Mouse (Mus musculus) hindbrain, embryonic 10.5 days (tissue): ENCODE results near the gene Rgn. TPM values are rescaled to one million over a fixed set of nuclear protein-coding genes. Genes with fewer than 3 reads are reported as not detected.
A peak's percentile ranks its signal among the peaks of the same experiment; 100 is the strongest.

ENCODE experiments used
- DNase-seq: peaks from one replicate; pipeline ENCODE4 v3.0.0-alpha.2; 2017; ENCODE audit warnings: low spot score
- H3K27ac ChIP-seq: fragments of 300-500 bp; sonication (generic); 2 replicates; pipeline ENCODE4 v1.5.1; 2016; ENCODE audit warnings: mild to moderate bottlenecking, moderate library complexity
- H3K27me3 ChIP-seq: fragments of 300-500 bp; sonication (generic); 2 replicates; pipeline ENCODE4 v1.6.1; 2016; ENCODE audit warnings: mild to moderate bottlenecking; ENCODE audit not compliant: poor library complexity, insufficient read depth, severe bottlenecking
- H3K36me3 ChIP-seq: fragments of 300-500 bp; sonication (generic); 2 replicates; pipeline ENCODE4 v1.6.1; 2016; ENCODE audit warnings: mild to moderate bottlenecking, moderate library complexity
- H3K4me1 ChIP-seq: fragments of 300-500 bp; sonication (generic); replicated peaks from 2 replicates; pipeline ENCODE4 v1.6.1; 2016; ENCODE audit warnings: mild to moderate bottlenecking
- H3K4me3 ChIP-seq: fragments of 300-500 bp; sonication (generic); 2 replicates; pipeline ENCODE4 v1.5.1; 2016; ENCODE audit warnings: mild to moderate bottlenecking, moderate library complexity
- H3K9me3 ChIP-seq: fragments of 300-500 bp; sonication (generic); 2 replicates; pipeline ENCODE4 v1.6.1; 2016; ENCODE audit warnings: mild to moderate bottlenecking, moderate library complexity
- WGBS: fragments of 180-500 bp; shearing (Covaris S2); methylation state at CpG from one replicate; pipeline ENCODE4 v1.1.7; 2016; 5-methylcytosine and 5-hydroxymethylcytosine counted together
- polyA plus RNA-seq: library from polyadenylated mRNA; unstranded; fragments of >200 nt; fragmentation: Nextera tagmentation; extraction: Ambion mirVana; gene quantifications from 2 replicates; pipeline ENCODE4 v1.2.1, GENCODE M21; 2016

Rgn gene
- polyA plus RNA-seq, 1 experiment from 2014 or later: 0.09 TPM

- H3K4me1 ChIP-seq: no peaks in the 10 kb centered on the region
- no peaks in the 10 kb centered on the region for H3K36me3 ChIP-seq
- DNase-seq: no peak
- no peaks in the 10 kb centered on the region for H3K9me3 ChIP-seq
- 87% methylated on average over 4 of the region's 4 CpGs for WGBS
- no peak overlapping the region for H3K4me3 ChIP-seq
- H3K27me3 ChIP-seq: no peaks in the 10 kb centered on the region
- no peak overlapping the region for H3K27ac ChIP-seq
Measured at GRCm38 (mm10) chrX:20573927-20574326, 24.3 kb downstream of the Rgn start.

- Histone ChIP-seq H3K27me3 (no peaks in the 10 kb centered on the region), H3K9me3 (no peaks in the 10 kb centered on the region), H3K4me1 (no peaks in the 10 kb centered on the region), H3K36me3 (no peaks in the 10 kb centered on the region), H3K27ac (no peak overlapping the region), H3K4me3 (no peak overlapping the region)
- DNase-seq: peak; percentile 3
- WGBS: 21% methylated on average over 4 of the region's 4 CpGs
Measured at GRCm38 (mm10) chrX:20587968-20588367, 38.4 kb downstream of the Rgn start.

- Histone ChIP-seq H3K27me3 (no peaks in the 10 kb centered on the region), H3K4me3 (no peak overlapping the region), H3K4me1 (no peaks in the 10 kb centered on the region), H3K36me3 (no peaks in the 10 kb centered on the region), H3K9me3 (no peaks in the 10 kb centered on the region), H3K27ac (no peak overlapping the region)
- no peak for DNase-seq
- 85% methylated on average over 4 of the region's 4 CpGs for WGBS
Measured at GRCm38 (mm10) chrX:20608500-20608899, 58.9 kb downstream of the Rgn start.

Other genes starting within 250 kb of the Rgn start
- gene Rp2, start 185.3 kb upstream of the Rgn start, polyA plus RNA-seq: 14.6 and 19.0 TPM in 2 replicates
- gene Jade3, start 124.1 kb upstream of the Rgn start, polyA plus RNA-seq: 7.8 and 10.1 TPM in 2 replicates
- gene Rbm10, start 67.7 kb downstream of the Rgn start, polyA plus RNA-seq: 89.3 and 103 TPM in 2 replicates
- 186 and 210 TPM in 2 replicates for gene Ndufb11, start 67.8 kb downstream of the Rgn start, polyA plus RNA-seq
- 261 and 307 TPM in 2 replicates for gene Uba1, start 108.5 kb downstream of the Rgn start, polyA plus RNA-seq
- 125 and 144 TPM in 2 replicates for gene Cdk16, start 138.2 kb downstream of the Rgn start, polyA plus RNA-seq
- 68.4 and 76.7 TPM in 2 replicates for gene Usp11, start 154.1 kb downstream of the Rgn start, polyA plus RNA-seq
- gene Araf, start 248.0 kb downstream of the Rgn start, polyA plus RNA-seq: 103 and 115 TPM in 2 replicates